Mouse (Mus musculus) small intestine, adult 10 weeks (tissue): ENCODE measurements around the gene Gm853. TPM values are rescaled to one million over a fixed set of nuclear protein-coding genes. Genes with fewer than 3 reads are reported as not detected.

ENCODE experiments used
- polyA plus RNA-seq: library from polyadenylated mRNA; stranded (reverse); fragments of 350-450 nt; fragmentation: Illumina TruSeq; extraction: RNeasy Lipid Tissue Mini Kit (QIAGEN cat#74804); gene quantifications from one replicate; pipeline ENCODE4 v1.2.3, GENCODE M21; 2014; ENCODE audit warnings: low replicate concordance

Gene Gm853
- not detected for polyA plus RNA-seq

GRCm38 (mm10) chr4:130222179-130222578 is at the start of gene Gm853:
TSS of gene Gm853 (minus strand) at chr4:130222401.

GRCm38 (mm10) chr4:130175072-130175711 is 47.0 kb downstream of the Gm853 start, which contains the start of gene Tinagl1:
TSS of gene Tinagl1 (minus strand) at chr4:130175122.

Other genes starting within 250 kb of the Gm853 start
- gene Adgrb2, start 237.5 kb downstream of the Gm853 start, polyA plus RNA-seq = not detected
- 1.4 TPM for gene Col16a1, start 174.6 kb downstream of the Gm853 start, polyA plus RNA-seq
- gene Pef1, start 119.8 kb downstream of the Gm853 start, polyA plus RNA-seq = 5.3 TPM
- gene Hcrtr1, start 83.0 kb downstream of the Gm853 start, polyA plus RNA-seq = not detected
- 3.1 TPM for gene Tinagl1, start 47.3 kb downstream of the Gm853 start, polyA plus RNA-seq
- gene Serinc2, start 56.8 kb upstream of the Gm853 start, polyA plus RNA-seq = 0.82 TPM
- gene Fabp3, start 86.2 kb upstream of the Gm853 start, polyA plus RNA-seq = not detected
- not detected for gene Gm10570, start 86.3 kb upstream of the Gm853 start, polyA plus RNA-seq
- 20.3 TPM for gene Zcchc17, start 137.5 kb upstream of the Gm853 start, polyA plus RNA-seq
- 9.6 TPM for gene Snrnp40, start 137.7 kb upstream of the Gm853 start, polyA plus RNA-seq